Mouse (Mus musculus): ENCODE results near the gene Snrnp35. TPM values are rescaled to one million over a fixed set of nuclear protein-coding genes. Genes with fewer than 3 reads are reported as not detected.

The Snrnp35 gene
- total and polyA plus RNA-seq, 3 experiments: 10.1 to 26.6 (median 10.2) TPM

DNA sequence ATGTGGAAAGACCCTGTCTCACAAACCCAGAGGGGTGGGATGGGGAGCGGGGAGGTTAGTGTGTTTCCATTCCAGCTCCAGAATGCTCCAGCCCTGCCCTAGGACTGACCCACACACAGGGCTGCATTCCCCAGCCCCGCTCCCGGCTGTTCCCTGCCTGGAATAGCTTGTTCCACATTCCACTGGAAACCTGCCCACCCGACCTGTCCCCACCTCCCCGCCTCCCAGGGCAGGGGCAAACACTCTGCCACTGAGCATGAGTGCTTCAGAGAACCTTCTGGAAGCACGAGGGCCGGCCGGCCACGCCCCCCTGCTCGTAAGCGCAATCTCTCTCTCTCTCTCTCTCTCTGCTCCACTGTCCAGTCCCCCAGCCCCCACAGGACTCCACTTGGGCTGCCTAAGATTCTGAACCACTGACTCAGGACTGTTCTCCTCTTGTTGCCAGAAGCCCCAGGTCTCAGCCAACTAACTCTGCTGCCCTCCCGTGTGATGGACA is 26.9 kb downstream of the Snrnp35 start:
- ATAC-seq (ENCODE audit: extremely low read depth, insufficient number of reproducible peaks, low FRiP score, poor library complexity, severe bottlenecking) (no peak), DNase-seq (ENCODE audit: low spot score) (no peak)
- H3K9me3 ChIP-seq (replicated peaks): no peaks in the 10 kb centered on the region
- no peaks in the 10 kb centered on the region for H3K36me3 ChIP-seq (replicated peaks)
- no peak overlapping the region for H3K4me3 ChIP-seq (ENCODE audit: low read depth, low read length)
- H3K27me3 ChIP-seq (ENCODE audit: insufficient read depth, low read length): peaks cover 70% of the 10 kb centered on the region
- peaks cover 11% of the 10 kb centered on the region for H3K4me1 ChIP-seq (ENCODE audit: insufficient read depth, low read depth, low read length)
- TF ChIP-seq GATA1 (IDR thresholded peaks at IDR 0.05; ENCODE audit: borderline replicate concordance, low read length): no peak
- TF ChIP-seq CTCF (IDR thresholded peaks at IDR 0.05; ENCODE audit: low read depth, low read length): no peak
- no peak for TF ChIP-seq POLR2AphosphoS5 (IDR thresholded peaks at IDR 0.05; ENCODE audit: insufficient replicate concordance, low read depth, low read length)
- TF ChIP-seq GATA2 (IDR thresholded peaks at IDR 0.05; ENCODE audit: borderline replicate concordance, low read depth, low read length): no peak
- no peak for TF ChIP-seq TAL1 (conservative IDR thresholded peaks at IDR 0.05; ENCODE audit: low read depth, low read length)

DNA sequence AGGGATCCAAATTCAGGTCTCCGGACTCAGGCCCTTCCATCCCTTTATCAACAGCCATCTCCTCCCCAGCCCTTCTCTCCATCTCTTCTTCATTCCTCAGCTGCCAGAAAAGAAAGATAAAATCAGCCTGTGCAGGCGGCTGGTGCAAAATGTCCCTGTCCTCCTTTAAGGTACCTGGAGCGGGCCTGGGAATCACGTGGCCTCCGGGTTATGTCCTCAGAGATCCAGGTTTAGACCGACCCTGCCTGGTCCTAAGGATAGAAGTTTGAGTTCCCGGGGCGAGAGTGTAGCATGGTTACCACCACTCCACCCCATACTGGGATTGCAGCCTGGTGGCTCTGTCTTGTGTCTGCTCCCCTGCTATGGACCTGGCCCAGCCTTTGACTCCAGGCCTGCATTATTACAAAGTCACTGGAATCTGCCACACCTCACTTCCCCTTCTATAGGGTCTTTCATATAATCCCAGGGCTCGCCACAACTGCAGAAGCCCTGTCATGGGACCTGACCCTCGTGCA is 27.7 kb downstream of the Snrnp35 start:
- Histone ChIP-seq H3K4me3 (ENCODE audit: low read depth, low read length) (no peak overlapping the region), H3K9me3 (replicated peaks) (no peaks in the 10 kb centered on the region), H3K27me3 (ENCODE audit: insufficient read depth, low read length) (peaks cover 69% of the 10 kb centered on the region), H3K4me1 (ENCODE audit: insufficient read depth, low read depth, low read length) (peaks cover 11% of the 10 kb centered on the region), H3K36me3 (replicated peaks) (no peaks in the 10 kb centered on the region)
- TF ChIP-seq GATA2 (IDR thresholded peaks at IDR 0.05; ENCODE audit: borderline replicate concordance, low read depth, low read length): no peak
- no peak for TF ChIP-seq GATA1 (IDR thresholded peaks at IDR 0.05; ENCODE audit: borderline replicate concordance, low read length)
- no peak for TF ChIP-seq POLR2AphosphoS5 (IDR thresholded peaks at IDR 0.05; ENCODE audit: insufficient replicate concordance, low read depth, low read length)
- TF ChIP-seq TAL1 (conservative IDR thresholded peaks at IDR 0.05; ENCODE audit: low read depth, low read length): no peak
- no peak for TF ChIP-seq CTCF (IDR thresholded peaks at IDR 0.05; ENCODE audit: low read depth, low read length)
- DNase-seq (ENCODE audit: low spot score): no peak
- no peak for ATAC-seq (ENCODE audit: extremely low read depth, insufficient number of reproducible peaks, low FRiP score, poor library complexity, severe bottlenecking)

DNA sequence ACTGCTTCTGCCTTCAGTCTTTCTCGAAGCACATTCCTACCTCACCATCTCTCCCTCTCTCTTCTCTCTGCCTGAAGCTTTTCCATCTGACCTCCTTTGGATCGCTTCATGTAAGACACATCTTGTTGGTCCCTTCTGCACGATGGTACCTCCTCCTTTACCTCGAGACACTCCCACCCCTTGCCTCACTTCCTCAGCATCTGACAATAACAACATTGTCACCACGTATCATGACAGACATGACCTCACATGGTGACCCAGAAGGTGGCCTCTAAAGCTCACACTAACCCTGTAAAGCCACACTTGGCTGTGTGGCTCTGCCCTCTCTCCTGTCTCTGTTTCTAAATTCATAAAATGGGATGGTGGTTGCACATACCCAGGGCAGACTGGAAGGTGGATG is 32.9 kb downstream of the Snrnp35 start:
- Histone ChIP-seq H3K36me3 (replicated peaks) (no peaks in the 10 kb centered on the region), H3K4me1 (ENCODE audit: insufficient read depth, low read depth, low read length) (peaks cover 2% of the 10 kb centered on the region; the same call in 1 of the 2 replicates), H3K27me3 (ENCODE audit: insufficient read depth, low read length) (peaks cover 48% of the 10 kb centered on the region), H3K4me3 (ENCODE audit: low read depth, low read length) (no peak overlapping the region), H3K9me3 (replicated peaks) (0 out of 2 replicates have a peak, but pooled peaks cover 3% of the 10 kb centered on the region)
- TF ChIP-seq GATA2 (IDR thresholded peaks at IDR 0.05; ENCODE audit: borderline replicate concordance, low read depth, low read length) (no peak), TAL1 (conservative IDR thresholded peaks at IDR 0.05; ENCODE audit: low read depth, low read length) (no peak), GATA1 (IDR thresholded peaks at IDR 0.05; ENCODE audit: borderline replicate concordance, low read length) (no peak)
- DNase-seq (ENCODE audit: low spot score) (no peak), ATAC-seq (ENCODE audit: extremely low read depth, insufficient number of reproducible peaks, low FRiP score, poor library complexity, severe bottlenecking) (no peak)

DNA sequence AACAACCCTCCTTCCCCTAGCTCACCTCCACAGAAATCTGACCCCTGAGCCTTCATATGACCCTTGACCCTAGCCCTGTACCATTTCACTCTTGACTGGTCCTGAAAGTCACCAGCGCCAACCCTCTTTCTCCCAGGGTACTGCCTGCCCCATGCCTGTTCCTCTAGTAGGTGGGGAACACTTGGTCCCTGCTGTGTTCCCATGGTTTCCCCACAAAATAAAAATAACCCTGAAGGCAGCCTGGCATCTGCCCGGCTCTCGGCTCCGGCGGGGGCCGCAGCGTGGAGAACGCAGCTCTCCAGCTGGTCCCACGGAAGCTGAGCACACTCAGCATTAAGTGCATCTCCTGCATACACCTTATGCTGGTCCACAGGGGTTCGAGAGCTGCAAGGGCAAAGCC is 35.7 kb downstream of the Snrnp35 start:
- Histone ChIP-seq H3K4me3 (ENCODE audit: low read depth, low read length) (no peak overlapping the region), H3K36me3 (replicated peaks) (no peaks in the 10 kb centered on the region), H3K9me3 (replicated peaks) (0 out of 2 replicates have a peak, but pooled peaks cover 3% of the 10 kb centered on the region), H3K4me1 (ENCODE audit: insufficient read depth, low read depth, low read length) (peaks cover 10% of the 10 kb centered on the region), H3K27me3 (ENCODE audit: insufficient read depth, low read length) (peaks cover 35% of the 10 kb centered on the region)
- ATAC-seq (ENCODE audit: extremely low read depth, insufficient number of reproducible peaks, low FRiP score, poor library complexity, severe bottlenecking) (no peak), DNase-seq (ENCODE audit: low spot score) (no peak)
- TF ChIP-seq CTCF (IDR thresholded peaks at IDR 0.05; ENCODE audit: low read depth, low read length) (no peak), GATA2 (IDR thresholded peaks at IDR 0.05; ENCODE audit: borderline replicate concordance, low read depth, low read length) (no peak), POLR2AphosphoS5 (IDR thresholded peaks at IDR 0.05; ENCODE audit: insufficient replicate concordance, low read depth, low read length) (no peak), GATA1 (IDR thresholded peaks at IDR 0.05; ENCODE audit: borderline replicate concordance, low read length) (no peak), TAL1 (conservative IDR thresholded peaks at IDR 0.05; ENCODE audit: low read depth, low read length) (no peak)

DNA sequence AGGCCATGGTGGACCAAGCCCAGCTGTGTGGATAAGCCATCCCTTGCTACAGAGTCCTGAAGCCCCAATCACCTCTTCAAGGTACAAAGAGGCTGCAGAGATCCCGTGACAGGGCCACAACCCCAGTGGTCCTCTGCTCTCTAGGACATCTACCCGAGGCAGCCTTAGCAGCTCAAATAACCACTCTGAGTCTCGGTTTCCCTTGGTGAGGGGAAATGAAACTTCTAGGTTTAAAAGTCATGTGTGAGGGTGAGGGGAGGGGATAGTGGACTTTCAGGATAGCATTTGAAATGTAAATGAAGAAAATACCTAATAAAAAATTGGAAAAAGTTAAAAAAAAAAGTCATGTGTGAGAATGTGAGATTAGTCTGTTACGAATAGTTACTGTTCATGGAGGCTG is 38.7 kb downstream of the Snrnp35 start:
- ATAC-seq (ENCODE audit: extremely low read depth, insufficient number of reproducible peaks, low FRiP score, poor library complexity, severe bottlenecking) (no peak), DNase-seq (ENCODE audit: low spot score) (no peak)

DNA sequence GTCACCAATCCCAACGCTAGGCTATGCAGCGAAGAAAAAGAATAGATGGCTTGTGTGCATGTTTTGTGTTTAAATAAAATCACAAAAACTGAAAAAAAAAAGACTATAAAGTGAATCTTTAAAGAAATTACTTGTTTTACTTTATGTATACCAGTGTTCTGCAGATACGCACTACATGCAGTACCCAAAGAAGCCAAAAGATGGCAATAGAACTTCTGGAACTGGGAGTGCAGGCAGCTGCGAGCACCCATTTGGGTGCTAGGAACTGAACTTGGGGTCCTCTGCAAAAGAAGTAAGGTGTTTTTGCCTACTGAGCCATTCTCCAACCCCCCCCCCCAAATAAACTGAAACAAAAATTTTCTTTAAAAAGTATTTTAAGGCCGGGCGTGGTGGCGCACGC is 40.1 kb downstream of the Snrnp35 start:
- peaks cover 30% of the 10 kb centered on the region for H3K27me3 ChIP-seq (ENCODE audit: insufficient read depth, low read length)
- TF ChIP-seq GATA1 (IDR thresholded peaks at IDR 0.05; ENCODE audit: borderline replicate concordance, low read length) (no peak), TAL1 (conservative IDR thresholded peaks at IDR 0.05; ENCODE audit: low read depth, low read length) (no peak), POLR2AphosphoS5 (IDR thresholded peaks at IDR 0.05; ENCODE audit: insufficient replicate concordance, low read depth, low read length) (no peak), GATA2 (IDR thresholded peaks at IDR 0.05; ENCODE audit: borderline replicate concordance, low read depth, low read length) (no peak), CTCF (IDR thresholded peaks at IDR 0.05; ENCODE audit: low read depth, low read length) (no peak)
- H3K9me3 ChIP-seq (replicated peaks): no peaks in the 10 kb centered on the region
- no peak for DNase-seq (ENCODE audit: low spot score)
- H3K36me3 ChIP-seq (replicated peaks): no peaks in the 10 kb centered on the region
- peaks cover 10% of the 10 kb centered on the region for H3K4me1 ChIP-seq (ENCODE audit: insufficient read depth, low read depth, low read length)
- no peak overlapping the region for H3K4me3 ChIP-seq (ENCODE audit: low read depth, low read length)
- ATAC-seq (ENCODE audit: extremely low read depth, insufficient number of reproducible peaks, low FRiP score, poor library complexity, severe bottlenecking): no peak

More for the DNA sequence above, 38.7 kb downstream of the Snrnp35 start:
- no peak for TF ChIP-seq TAL1 (conservative IDR thresholded peaks at IDR 0.05; ENCODE audit: low read depth, low read length)
- TF ChIP-seq POLR2AphosphoS5 (IDR thresholded peaks at IDR 0.05; ENCODE audit: insufficient replicate concordance, low read depth, low read length): no peak
- TF ChIP-seq GATA1 (IDR thresholded peaks at IDR 0.05; ENCODE audit: borderline replicate concordance, low read length): no peak
- TF ChIP-seq GATA2 (IDR thresholded peaks at IDR 0.05; ENCODE audit: borderline replicate concordance, low read depth, low read length): no peak
- TF ChIP-seq CTCF (IDR thresholded peaks at IDR 0.05; ENCODE audit: low read depth, low read length): no peak
- Histone ChIP-seq H3K9me3 (replicated peaks) (0 out of 2 replicates have a peak, but pooled peaks cover 3% of the 10 kb centered on the region), H3K4me1 (ENCODE audit: insufficient read depth, low read depth, low read length) (peaks cover 10% of the 10 kb centered on the region), H3K4me3 (ENCODE audit: low read depth, low read length) (no peak overlapping the region), H3K27me3 (ENCODE audit: insufficient read depth, low read length) (peaks cover 29% of the 10 kb centered on the region), H3K36me3 (replicated peaks) (no peaks in the 10 kb centered on the region)

Data from G1E (cell line).